Mouse (Mus musculus) thymus, postnatal 14 days (tissue): ENCODE measurements around the gene Bak1.

Source experiments
- DNase-seq: peaks from one replicate; pipeline ENCODE4 v3.0.0; 2021

The Bak1 gene

DNA sequence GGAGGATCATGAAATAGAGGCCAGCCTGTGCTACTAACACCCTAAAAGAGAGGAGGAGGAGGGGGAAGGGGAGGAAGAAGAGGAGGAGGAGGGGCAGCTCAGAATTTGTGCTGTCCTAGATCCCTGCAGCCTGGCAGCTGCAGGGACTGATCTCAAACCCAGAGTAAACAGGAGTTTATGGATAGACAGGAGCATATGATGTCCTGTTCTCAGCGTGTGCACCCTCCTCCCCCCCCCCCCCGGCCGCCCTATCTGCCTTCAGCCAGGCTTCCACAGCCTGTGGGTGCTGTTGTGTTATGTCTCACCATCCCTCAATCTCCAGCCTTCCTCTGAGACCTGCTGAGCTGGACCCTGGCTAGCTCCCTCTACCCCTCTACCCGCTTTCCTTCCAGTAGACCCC, at the start of gene Bak1:
Bak1 (minus strand) TSS at position 101 of the 400 bp plus-strand sequence.
- DNase-seq: no peak

- no peak for DNase-seq
These were observed 49.7 kb upstream of the Bak1 start for GRCm38 (mm10) chr17:27078499-27078898.

DNA sequence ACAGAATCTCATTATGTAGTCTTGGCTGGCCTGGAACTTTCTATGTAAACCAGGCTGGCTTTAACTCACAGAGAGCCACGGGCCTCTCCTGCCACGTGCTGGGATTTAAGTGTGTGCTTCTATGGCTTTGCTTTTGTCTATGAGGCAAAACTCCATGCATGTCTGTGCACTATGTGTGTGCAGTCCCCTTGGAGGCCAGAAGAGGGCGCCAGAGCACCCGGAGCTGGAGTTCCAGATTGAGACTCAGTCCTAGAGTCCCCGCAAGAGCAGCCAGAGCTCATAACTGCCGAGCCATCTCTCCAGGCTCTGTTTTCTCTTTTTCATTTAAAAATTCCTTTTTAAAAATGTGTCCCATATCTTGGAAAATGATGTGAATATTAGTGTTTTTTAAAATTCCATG, 49.1 kb upstream of the Bak1 start:
- peak; percentile 33 for DNase-seq

DNA sequence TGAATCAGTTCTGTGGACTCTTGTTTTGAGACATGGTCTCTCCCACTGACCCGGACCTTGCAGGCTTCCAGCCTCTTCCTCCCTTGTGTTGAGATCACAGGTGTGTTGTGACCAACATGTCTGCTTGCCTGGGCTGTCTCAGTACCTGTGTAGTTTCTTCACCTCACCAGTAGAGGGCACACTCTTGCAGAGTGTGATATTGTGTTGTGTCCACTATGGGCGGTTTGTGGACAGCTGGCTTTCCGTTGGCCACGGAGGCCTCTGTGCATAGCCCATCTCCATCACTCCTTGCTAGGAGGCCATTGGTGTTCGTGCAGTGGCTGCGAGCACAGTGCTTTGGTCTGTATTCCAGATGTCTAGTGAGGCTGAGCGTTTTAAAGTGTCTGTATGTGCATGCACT, 48.3 kb upstream of the Bak1 start:
- DNase-seq: no peak

DNA sequence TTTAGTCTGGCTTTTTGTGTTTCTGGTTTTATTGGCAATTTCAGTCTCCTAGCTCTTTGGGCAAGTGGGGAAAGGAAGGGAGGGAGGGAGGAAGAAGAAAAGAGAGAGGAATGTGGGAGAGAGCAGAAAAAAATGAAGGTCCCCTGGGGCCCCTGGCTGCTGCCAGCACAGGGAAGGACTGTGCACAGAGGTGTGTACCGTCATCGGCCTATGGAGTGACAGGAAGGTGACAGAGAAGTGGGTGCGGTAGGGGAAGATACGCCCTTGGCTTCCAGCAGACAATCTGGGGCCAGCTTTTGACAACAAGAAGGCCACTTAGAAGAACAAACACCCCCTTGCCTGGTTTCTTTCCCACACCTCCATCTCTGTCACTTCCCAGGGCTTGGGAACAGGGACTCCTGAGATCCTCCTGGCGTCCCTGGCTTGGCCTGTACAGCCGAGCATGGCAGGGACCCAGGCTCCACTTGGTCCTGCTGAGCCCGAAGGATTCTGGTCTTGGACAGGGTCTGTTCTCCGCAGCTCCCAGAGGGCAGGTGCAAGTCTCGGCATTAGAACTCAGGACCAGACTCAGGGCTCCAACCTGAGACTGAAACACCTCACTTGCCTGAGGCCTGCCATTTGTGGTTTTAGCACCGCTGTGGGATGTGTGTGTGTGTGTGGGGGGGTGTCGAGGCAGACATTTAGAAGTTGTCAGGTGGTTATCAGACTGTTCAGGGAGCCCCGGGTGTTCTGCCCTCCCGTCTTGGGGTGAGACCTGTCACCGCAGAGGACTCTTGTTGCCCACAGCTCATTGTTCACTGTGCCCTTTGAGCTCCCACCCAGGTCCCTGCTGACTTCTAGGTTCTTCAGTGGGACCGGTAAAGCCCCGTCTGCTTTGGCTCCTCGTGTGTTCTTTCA, 46.3 kb upstream of the Bak1 start:
- DNase-seq: no peak

GRCm38 (mm10) chr17:27074236-27074635, 45.4 kb upstream of the Bak1 start:
- DNase-seq: no peak

DNA sequence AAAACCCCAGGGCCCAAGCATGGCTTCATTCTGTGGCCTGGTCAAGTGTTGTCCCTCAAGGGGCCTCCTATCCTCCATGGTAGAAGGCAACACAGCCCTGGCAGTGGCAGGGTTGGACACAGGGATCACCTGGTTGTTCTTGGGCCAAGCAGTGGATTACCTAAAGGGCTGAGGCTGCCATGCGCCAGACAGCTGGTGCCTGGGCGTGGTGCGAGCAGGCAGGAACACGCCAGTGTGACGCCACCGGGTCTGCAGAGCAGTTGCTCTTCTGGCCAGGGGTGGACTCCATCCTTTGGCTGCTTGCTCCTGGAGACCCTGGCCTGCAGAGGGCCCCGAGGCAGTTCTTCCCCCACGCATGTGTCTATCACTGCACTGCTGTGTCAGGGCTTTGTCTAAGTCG, 45.0 kb upstream of the Bak1 start:
- DNase-seq: no peak

DNA sequence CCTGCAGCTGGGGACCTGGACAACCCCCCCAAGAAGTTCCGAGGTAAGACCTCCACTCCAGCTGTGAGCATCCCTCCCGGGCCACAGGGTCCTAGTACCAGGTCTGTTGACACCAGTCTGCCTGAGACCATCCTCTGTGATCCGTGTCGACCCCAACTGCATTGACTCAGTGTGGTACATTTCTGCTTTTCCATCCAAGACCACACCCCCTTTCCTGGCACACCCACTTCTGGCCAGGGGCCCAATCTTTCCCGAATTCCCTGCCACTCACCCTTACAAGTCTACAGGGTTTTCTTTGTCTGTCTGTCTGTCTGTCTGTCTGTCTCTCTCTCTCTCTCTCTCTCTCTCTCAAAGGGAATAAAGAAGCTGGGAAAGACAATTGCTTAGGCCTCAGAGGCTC, 44.3 kb upstream of the Bak1 start:
- DNase-seq: no peak

DNA sequence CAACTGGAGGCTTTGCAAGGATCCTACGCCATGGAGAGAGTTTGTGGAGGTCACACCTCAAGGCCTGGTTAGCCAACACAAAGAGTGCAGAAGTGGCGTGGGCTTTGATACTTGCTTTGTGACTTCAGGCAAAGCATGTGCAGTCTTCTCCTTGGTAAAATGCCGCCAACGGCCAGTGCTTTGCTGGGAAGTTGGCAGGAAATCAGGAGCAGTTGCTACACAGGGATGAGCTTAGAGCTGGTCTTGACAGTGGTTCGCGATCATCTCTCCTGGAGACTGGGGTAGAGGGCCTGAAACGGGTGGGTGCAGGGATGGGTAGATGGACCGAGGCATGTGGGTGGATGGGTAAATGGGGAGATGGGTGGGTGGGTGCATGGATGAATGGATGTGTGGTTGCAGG, 43.6 kb upstream of the Bak1 start:
- no peak for DNase-seq

DNA sequence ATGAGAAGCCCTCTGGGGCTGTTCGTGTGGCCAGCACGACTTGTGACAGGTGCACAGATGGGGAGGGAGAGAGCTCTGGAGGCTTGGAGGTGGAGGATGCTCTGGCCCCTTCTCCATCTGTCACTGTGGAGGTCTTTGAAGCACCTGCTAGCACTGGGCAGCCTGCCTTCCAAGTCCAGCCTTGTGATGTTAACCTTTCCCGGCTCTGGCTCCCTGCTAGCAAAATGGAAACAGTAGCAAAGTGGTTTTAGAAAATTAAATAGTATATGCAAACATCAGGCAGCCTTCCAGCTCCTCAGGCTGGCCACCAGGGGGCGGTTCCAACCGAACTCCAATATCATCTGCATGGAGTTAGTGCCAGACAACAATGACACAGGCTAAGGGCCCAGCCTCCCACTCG, 42.8 kb upstream of the Bak1 start:
- DNase-seq: peak; percentile 66

GRCm38 (mm10) chr17:27070913-27071312, 42.1 kb upstream of the Bak1 start:
- DNase-seq: no peak

- no peak for DNase-seq
These were observed 40.3 kb upstream of the Bak1 start for GRCm38 (mm10) chr17:27069071-27069470.

DNA sequence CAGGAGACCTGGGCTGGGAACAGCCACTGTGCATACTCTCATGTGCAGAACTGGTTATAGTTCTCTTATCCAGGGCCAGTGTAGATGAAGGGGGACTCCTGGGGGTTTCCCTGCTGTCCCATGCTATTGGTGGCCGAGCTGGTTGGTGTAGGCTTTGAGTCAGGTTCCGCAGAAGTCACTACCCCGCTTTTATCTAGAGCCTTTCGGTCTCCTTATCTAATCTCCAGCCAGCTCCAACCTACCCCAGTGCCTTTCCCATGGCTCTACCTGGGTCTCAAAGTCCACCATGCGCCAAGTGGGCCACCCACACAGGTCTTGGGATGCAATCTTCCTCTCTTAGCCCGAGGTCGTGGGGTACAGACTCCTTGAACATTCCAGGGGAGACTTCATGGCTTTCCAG, 37.3 kb upstream of the Bak1 start:
- DNase-seq: no peak

GRCm38 (mm10) chr17:27064195-27064594, 35.4 kb upstream of the Bak1 start:
- no peak for DNase-seq

DNA sequence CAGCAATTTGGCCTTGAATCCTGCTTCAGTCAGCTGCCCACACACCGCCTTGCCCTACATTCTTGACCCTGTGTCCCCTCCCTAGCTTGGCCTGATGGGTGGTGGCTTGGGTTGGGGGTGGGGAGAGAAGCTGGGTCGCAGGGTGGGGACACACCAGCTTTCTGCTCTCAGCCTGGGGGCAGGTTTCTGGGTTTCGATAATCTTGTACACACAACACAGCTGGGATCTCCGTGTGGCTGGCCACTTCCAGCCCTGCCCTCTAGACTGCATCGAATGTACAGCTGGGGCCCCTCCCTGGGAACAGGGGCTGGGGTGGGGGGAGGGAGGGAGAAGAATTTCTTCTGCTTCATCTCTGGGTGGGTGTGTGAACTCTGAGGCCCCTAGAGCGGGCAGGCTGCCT, 34.9 kb upstream of the Bak1 start:
- DNase-seq: no peak

DNA sequence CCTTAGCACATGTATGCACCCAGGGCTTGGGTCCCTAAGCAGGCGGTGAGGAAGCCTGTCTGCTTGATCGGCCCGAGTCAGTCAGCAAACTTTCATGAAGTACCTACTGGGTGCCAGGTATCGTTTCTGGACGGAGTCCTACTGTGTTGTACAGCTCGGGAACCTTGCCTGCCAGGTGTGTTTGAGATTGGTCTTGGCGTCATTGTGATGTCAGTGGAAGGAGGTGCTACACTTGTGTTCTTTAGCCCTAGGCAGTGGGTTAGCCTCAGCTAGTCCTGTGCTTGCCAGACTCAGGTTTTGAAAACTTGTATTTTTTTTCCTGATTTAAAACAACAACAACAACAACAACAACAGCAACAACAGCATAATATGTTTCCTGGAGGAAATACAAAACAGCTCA, 33.9 kb upstream of the Bak1 start:
- no peak for DNase-seq

GRCm38 (mm10) chr17:27061727-27062126, 32.9 kb upstream of the Bak1 start:
- DNase-seq: no peak

DNA sequence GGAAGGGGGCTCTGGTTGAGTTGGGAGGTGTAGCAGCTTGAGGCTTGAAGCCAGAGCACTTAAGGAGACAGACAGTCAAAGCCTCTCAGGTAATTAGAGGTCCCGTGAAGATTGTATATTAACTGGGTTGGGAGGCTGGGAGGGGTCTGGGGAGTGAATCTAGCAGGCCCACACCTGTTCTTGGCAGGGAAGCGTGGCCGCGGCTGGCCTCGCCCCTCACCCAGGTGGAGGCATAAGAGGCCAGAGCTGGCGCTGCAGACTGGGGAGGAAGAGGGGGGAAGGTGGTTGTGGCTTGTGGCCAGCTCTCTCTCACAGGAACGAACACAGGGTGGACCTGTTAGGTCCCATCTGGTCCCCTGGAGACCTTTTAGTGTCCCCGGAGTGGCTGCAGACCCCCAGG, 31.9 kb upstream of the Bak1 start:
- no peak for DNase-seq

- DNase-seq: peak; percentile 51
These were observed 28.8 kb upstream of the Bak1 start for GRCm38 (mm10) chr17:27057517-27058055.

DNA sequence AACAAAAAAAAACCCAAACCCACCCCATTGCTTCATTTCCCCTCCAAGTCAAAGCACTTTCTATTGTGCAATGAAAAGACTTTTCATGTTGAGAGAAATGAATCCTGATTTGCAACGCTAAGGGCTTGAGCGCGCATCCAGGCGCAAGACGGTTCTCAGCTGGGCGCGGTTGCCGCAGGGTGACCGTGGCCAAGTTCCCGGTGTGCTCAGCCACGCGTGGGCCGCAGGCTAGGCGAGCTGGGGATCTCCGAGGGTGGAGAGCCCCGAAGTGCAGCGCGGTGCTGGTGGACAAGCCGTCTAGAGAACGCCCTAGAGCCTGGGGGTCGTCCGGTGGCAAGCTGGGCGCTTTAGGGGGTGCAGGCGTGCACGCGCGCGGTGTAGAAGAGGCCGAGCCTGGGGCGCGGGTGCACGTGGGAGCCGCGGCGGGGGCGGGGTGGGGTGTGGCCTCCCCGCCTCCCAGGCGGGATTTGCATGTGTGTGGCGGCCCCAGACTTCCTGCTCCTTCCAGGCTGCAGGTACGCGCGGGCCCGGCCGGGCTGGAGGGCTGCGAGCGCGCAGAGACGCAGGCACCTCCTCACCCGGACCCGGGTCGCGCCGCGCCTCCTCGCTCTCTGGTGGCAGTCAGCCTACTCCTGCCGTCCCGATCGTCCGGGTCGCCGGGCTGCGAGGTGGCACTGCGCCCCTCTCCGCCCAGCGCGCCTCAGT, 28.2 kb upstream of the Bak1 start, which contains the start of gene Itpr3:
Itpr3 (plus strand) TSS at position 493 of the 705 bp plus-strand sequence.
- DNase-seq: peak; percentile 94

DNA sequence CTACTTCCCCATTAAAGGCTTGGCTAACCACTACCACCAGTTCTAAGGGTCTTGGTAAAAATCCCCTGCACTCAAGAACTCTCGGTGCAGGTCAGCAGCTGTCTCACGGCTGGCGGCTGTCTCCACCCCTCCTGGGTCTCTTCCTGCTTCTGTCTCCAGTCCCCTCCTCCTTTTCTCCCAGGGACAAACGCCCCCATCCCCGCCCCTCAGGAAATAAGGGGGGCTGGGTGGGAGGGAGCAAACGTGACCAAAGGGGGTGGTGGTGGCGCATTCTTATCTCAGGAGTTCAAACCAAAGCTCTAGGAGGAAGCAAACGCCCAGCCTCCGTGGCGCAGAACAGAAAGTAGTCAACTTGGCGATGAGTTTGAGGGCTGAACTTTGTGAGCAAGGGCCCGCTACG, 27.4 kb upstream of the Bak1 start:
- DNase-seq: peak; percentile 87

GRCm38 (mm10) chr17:27051514-27051913, 22.7 kb upstream of the Bak1 start:
- peak; percentile 82 for DNase-seq

GRCm38 (mm10) chr17:27050853-27051252, 22.0 kb upstream of the Bak1 start:
- DNase-seq: no peak
